Mouse (Mus musculus) adrenal gland (tissue): ENCODE measurements around the gene Dip2c.

Experiments
- intact Hi-C: fragments of 180-260 bp; cut with DNase I; formaldehyde crosslinking; loops from one replicate; pipeline ENCODE4 v1.15.1; 2025
- long read RNA-seq, 2 experiments: library from polyadenylated mRNA; unstranded; transcript quantifications; one replicate each; pipeline ENCODE4 v2.0.0; 2020; ENCODE audit warnings: borderline replicate concordance in 1 of 2; ENCODE audit not compliant: insufficient replicate concordance in 1 of 2

Dip2c gene
- long read RNA-seq, experiment 1, partial matches to known transcripts = 1 of 5 reads
- long read RNA-seq, experiment 1, other reads (novel, unspliced or antisense) = 4 of 5 reads
- long read RNA-seq, experiment 2, partial matches to known transcripts = 0 of 4 reads
- long read RNA-seq, experiment 2, other reads (novel, unspliced or antisense) = 4 of 4 reads

- intact Hi-C loops = loop anchor here (5.0 to 10.0 kb wide), 2 partner anchors 92 to 191 kb away; no protein-coding TSS in a partner anchor
These were observed at the start of gene Dip2c for GRCm38 (mm10) chr13:9276322-9276855. TSS of gene Dip2c (plus strand) at chr13:9276528.

DNA sequence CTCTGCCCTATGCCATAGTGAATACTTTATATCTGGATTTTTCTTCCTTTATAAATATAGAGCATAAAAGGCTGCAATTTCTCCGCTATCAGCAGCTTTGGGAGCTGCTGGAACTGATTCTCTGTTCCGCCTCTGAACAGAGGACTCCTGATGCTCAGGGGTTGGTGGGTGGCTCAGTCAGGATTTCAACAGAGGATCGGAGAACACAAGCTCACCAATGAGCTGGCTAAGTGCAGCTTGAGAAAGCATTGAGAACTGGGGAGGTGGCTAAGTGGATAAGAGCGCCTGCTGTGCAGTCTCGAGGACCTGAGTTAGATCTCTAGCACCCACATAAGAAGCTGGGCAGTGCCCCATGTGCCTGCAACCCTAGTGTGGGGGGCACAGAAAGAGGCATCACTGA is 49.2 kb upstream of the Dip2c start:
- intact Hi-C loops = no loop called here

DNA sequence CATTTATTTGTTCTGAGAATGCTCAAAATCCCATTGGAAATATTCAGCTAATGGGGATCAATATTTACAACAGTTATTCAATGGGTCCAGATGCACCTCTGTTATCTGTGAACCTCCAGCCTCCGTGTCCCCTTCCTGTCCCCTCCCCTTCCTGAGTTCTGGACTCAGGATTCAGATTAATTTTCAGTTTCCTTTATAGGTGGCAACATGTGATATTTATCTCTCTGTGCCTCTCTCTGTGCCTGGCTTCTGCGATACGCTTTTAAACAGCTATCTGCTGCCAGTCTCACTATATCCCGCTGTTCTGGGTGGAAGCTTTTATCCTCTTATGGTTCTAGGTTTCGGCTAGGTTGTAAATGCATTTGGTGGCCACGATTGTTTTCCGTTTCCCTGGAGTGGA is 38.8 kb upstream of the Dip2c start:
- intact Hi-C loops = no loop called here

DNA sequence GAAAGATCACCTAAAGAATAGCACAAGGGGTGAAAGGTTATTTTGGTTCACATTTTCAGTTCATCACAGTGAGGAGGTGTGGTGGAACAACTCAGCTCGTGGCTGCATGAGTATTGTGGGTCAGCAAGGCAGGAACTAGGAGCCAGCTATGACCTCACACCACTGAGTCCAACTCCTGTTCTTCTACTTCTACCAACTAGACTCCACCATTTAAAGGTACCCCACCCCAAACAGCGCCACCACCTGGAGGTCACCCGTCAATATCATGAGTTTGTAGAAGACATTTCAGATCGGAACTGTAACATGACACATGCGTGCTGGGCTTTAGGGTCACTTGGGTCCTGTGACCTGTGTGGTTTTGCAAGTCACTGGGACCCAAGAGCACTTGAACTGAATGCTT is 37.2 kb upstream of the Dip2c start:
- intact Hi-C loops = no loop called here

GRCm38 (mm10) chr13:9239631-9240236 is 36.6 kb upstream of the Dip2c start:
- intact Hi-C loops = no loop called here

DNA sequence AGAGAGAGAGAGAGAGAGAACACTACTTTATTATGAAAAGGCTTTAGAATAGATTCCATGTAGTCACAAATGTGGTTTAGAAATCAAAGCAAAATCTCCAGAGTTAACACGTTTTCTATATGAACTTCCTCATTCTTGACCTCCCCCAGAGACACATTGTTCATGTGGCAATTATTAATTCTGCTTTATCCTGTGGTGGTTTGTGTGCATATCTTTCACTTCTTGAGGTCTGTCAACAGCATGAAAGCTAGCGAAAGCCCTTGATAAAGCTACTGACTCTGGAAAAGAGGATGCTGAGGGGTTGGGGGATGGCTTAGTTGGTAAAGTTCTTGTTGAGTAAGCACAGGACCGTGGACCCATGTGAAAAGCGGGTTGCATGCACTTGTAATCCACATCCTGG is 14.6 kb upstream of the Dip2c start:
- intact Hi-C loops = no loop called here

DNA sequence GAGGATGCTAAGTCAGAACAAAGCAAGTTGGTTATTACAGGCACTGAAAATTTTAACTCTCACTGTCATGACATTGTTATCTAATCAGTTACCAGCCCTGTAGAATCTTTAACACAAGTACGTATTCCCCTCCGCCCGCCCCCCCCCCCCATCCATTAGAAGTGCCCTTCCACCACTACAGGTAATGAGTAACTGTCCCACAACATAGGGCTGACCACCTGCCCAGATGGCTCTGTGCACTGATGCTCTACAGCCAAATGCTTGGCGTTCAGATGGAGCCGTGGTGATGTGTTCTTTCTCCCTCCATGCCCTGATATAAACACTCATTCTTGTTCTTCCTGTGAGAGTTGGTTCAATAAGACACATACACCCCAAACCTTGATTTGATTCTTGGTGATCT is 10.8 kb upstream of the Dip2c start:
- intact Hi-C loops = no loop called here

GRCm38 (mm10) chr13:9276856-9277620 is 710 bp downstream of the Dip2c start:
- intact Hi-C loops = loop anchor here (5.0 to 10.0 kb wide), 2 partner anchors 92 to 190 kb away; no protein-coding TSS in a partner anchor

GRCm38 (mm10) chr13:9277621-9277960 is 1.3 kb downstream of the Dip2c start:
- intact Hi-C loops = loop anchor here (5.0 to 10.0 kb wide), 2 partner anchors 93 to 190 kb away; no protein-coding TSS in a partner anchor

DNA sequence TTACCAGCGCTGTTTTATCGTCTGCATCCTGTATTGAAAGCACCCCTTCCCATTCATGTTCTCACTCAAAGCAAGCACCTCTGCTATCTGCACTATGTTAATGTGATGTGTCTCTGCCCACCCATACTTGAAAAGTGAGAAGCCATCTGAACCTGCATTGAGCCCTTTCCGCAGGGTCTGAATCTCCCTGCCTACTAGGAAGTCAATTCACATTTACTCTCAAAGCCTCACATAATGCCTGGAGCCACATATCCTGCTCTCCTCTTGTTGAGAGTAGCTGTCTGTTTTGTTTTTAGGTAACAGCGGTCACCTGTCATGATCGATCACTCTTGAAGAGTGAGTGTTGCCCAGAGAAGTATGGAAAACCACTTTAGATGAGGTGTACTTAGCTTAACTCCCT is 2.3 kb downstream of the Dip2c start:
- intact Hi-C loops = loop anchor here (5.0 to 10.0 kb wide), 2 partner anchors 94 to 189 kb away; no protein-coding TSS in a partner anchor

GRCm38 (mm10) chr13:9283050-9283449 is 6.7 kb downstream of the Dip2c start:
- intact Hi-C loops = no loop called here

DNA sequence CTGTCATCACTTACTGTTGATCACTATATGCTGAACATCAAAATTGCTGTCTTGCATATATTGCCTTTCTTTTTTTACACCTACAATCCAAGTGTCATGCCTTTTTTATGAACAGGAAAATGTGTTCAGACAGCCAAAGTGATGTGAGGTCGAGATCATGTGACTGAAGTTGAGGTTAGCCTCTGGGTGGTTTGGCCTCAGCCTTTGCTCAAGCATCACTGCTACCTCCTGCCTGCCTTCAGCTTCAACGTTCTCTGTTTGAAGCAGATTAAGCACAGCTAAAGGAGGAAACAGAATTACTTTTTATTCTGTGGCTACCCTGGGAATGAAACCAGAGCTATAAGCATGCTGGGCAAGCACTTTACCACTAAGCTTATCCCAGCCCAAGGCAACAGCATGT is 13.6 kb downstream of the Dip2c start:
- intact Hi-C loops = no loop called here

GRCm38 (mm10) chr13:9296285-9296684 is 20.0 kb downstream of the Dip2c start:
- intact Hi-C loops = no loop called here

- intact Hi-C loops = no loop called here
These were observed 20.9 kb downstream of the Dip2c start for GRCm38 (mm10) chr13:9297266-9297665.

GRCm38 (mm10) chr13:9297689-9298088 is 21.4 kb downstream of the Dip2c start:
- intact Hi-C loops = no loop called here

- intact Hi-C loops = no loop called here
These were observed 23.3 kb downstream of the Dip2c start for GRCm38 (mm10) chr13:9299657-9300056.

GRCm38 (mm10) chr13:9308863-9309262 is 32.5 kb downstream of the Dip2c start:
- intact Hi-C loops = no loop called here

- intact Hi-C loops = loop anchor here (10.0 kb wide), 1 partner anchor 126 kb away; no protein-coding TSS in a partner anchor
These were observed 34.5 kb downstream of the Dip2c start for GRCm38 (mm10) chr13:9310806-9311205.

GRCm38 (mm10) chr13:9312916-9313315 is 36.6 kb downstream of the Dip2c start:
- intact Hi-C loops = loop anchor here (10.0 kb wide), 1 partner anchor 128 kb away; no protein-coding TSS in a partner anchor

GRCm38 (mm10) chr13:9314099-9314712 is 37.9 kb downstream of the Dip2c start:
- intact Hi-C loops = loop anchor here (10.0 kb wide), 1 partner anchor 129 kb away; no protein-coding TSS in a partner anchor

GRCm38 (mm10) chr13:9314713-9315112 is 38.4 kb downstream of the Dip2c start:
- intact Hi-C loops = loop anchor here (10.0 kb wide), 1 partner anchor 130 kb away; no protein-coding TSS in a partner anchor
